Mouse (Mus musculus) liver, postnatal 0 days (tissue): Measurements from ENCODE around the gene Nup37. TPM values are rescaled to one million over a fixed set of nuclear protein-coding genes. Genes with fewer than 3 reads are reported as not detected.

ENCODE experiments used
- ATAC-seq: fragments of 200-750 bp; cut with Nextera tagmentation; 2 replicates; pipeline ENCODE4 v1.8.0; 2017; ENCODE audit warnings: mild to moderate bottlenecking, moderate library complexity
- DNase-seq: peaks from one replicate; pipeline ENCODE4 v3.0.0-alpha.2; 2016
- H3K27ac ChIP-seq: fragments of 300-500 bp; sonication (generic); 2 replicates; pipeline ENCODE4 v1.5.1; 2014; ENCODE audit warnings: antibody characterized with exemption, moderate library complexity, mild to moderate bottlenecking, low read depth
- H3K27me3 ChIP-seq: fragments of 300-500 bp; sonication (generic); 2 replicates; pipeline ENCODE4 v1.6.1; 2014; ENCODE audit warnings: low read length, control low read depth, mixed read lengths; ENCODE audit not compliant: insufficient read depth
- H3K36me3 ChIP-seq: fragments of 300-500 bp; sonication (generic); replicated peaks from 2 replicates; pipeline ENCODE4 v1.6.1; 2014; ENCODE audit warnings: mild to moderate bottlenecking, control low read depth, low read length, moderate library complexity, mixed read lengths; ENCODE audit not compliant: insufficient read depth
- H3K4me1 ChIP-seq: fragments of 300-500 bp; sonication (generic); 2 replicates; pipeline ENCODE4 v1.6.1; 2014; ENCODE audit warnings: antibody characterized with exemption, mild to moderate bottlenecking, control low read depth; ENCODE audit not compliant: insufficient read depth
- H3K4me2 ChIP-seq: fragments of 300-500 bp; sonication (generic); 2 replicates; pipeline ENCODE4 v1.6.1; 2014; ENCODE audit warnings: low read depth, mild to moderate bottlenecking, low read length, moderate library complexity, mixed read lengths
- H3K4me3 ChIP-seq: fragments of 300-500 bp; sonication (generic); 2 replicates; pipeline ENCODE4 v1.5.1; 2014; ENCODE audit warnings: low read depth, low read length
- H3K9ac ChIP-seq: fragments of 300-500 bp; sonication (generic); replicated peaks from 2 replicates; pipeline ENCODE4 v1.6.1; 2014; ENCODE audit warnings: mild to moderate bottlenecking, moderate library complexity
- H3K9me3 ChIP-seq: fragments of 300-500 bp; sonication (generic); 2 replicates; pipeline ENCODE4 v1.6.1; 2016; ENCODE audit warnings: mild to moderate bottlenecking, control low read depth, low read length, mixed read lengths
- CTCF ChIP-seq: sonication (generic); IDR thresholded peaks from 2 replicates; pipeline ENCODE4 v1.5.1; 2016; ENCODE audit warnings: antibody characterized with exemption, low read depth
- EP300 ChIP-seq: IDR thresholded peaks from 2 replicates; pipeline ENCODE4 v1.6.1; 2016; ENCODE audit warnings: antibody characterized with exemption, low read depth, mild to moderate bottlenecking
- WGBS: fragments of 180-500 bp; shearing (Covaris S2); extraction: QIAGEN DNeasy Blood & Tissue Kit; methylation state at CpG from one replicate; pipeline ENCODE4 v1.1.7; 2014; ENCODE audit not compliant: insufficient replicate concordance; 5-methylcytosine and 5-hydroxymethylcytosine counted together
- polyA plus RNA-seq: library from polyadenylated mRNA; unstranded; fragments of >200 nt; fragmentation: Nextera tagmentation; extraction: Ambion mirVana; gene quantifications from 2 replicates; pipeline ENCODE4 v1.2.1, GENCODE M21; 2015

Gene Nup37
- polyA plus RNA-seq, result 21.9 and 25.1 TPM in 2 replicates

DNA sequence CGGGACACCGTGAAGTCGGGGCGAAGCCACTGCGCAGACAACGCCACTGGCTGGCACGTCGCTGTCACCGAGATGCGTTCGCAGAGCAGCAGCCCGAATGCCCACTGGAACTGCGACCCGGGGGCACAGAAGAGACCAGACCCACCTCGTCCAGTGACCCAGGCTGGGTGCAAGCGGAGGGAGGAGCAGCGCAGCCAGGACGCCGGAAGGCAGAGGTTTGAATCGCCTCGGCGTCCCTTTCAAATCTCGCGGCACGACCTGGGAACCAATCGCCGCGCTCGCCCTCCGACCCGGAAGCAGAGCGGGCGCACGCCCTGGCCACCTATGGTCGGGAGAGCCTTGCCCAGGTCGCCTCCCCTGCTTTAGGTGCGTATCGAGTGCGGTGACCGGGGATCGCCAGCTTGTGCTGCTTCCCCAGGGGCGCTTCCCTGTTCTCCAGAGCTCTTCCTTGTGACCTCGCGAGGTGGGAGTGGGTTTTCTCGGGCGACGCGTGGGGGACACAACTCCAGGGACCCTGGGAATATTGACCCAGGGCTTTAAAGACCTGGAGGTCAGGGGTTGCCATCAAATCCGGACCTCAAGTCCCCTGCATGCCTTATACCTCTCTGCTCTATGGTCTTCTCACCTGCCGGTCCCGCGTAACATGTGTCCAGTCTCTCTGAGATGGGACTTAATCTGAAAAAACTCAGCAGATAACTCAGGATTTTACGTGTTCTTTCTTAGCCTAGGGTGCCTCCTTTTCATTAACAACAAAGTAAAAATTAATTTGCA lies at the start of gene Nup37, which contains the start of gene Parpbp:
TSS of gene Nup37 (plus strand) at position 286 of the 771 bp plus-strand sequence.
TSS of gene Parpbp (minus strand) at position 235 of the 771 bp plus-strand sequence.
- Histone ChIP-seq H3K4me2 (peak within 1 kb of the TSS; percentile 85), H3K9ac (peak within 1 kb of the TSS; percentile 77), H3K27ac (peak within 1 kb of the TSS; percentile 72), H3K4me1 (peaks cover 14% of the 10 kb centered on the region), H3K9me3 (no peaks in the 10 kb centered on the region), H3K36me3 (peaks cover 8% of the 10 kb centered on the region; the same call in 1 of the 2 replicates), H3K4me3 (peak within 1 kb of the TSS; percentile 76), H3K27me3 (no peaks in the 10 kb centered on the region)
- under 1% methylated on average over 52 of the region's 53 CpGs for WGBS
- DNase-seq, result peak; percentile 94
- peak; percentile 100 for ATAC-seq
- TF ChIP-seq CTCF (no peak), EP300 (no peak)

- H3K27ac ChIP-seq, result no peak overlapping the region
- DNase-seq (no peak), ATAC-seq (no peak)
- H3K4me1 ChIP-seq, result no peaks in the 10 kb centered on the region
- H3K4me2 ChIP-seq, result no peak overlapping the region
- TF ChIP-seq CTCF, result no peak
- no peak for TF ChIP-seq EP300
- H3K4me3 ChIP-seq, result no peak overlapping the region
- H3K9ac ChIP-seq, result no peak overlapping the region
- H3K9me3 ChIP-seq, result no peaks in the 10 kb centered on the region
- peaks cover 7% of the 10 kb centered on the region; the same call in 1 of the 2 replicates for H3K36me3 ChIP-seq
- 89% methylated on average over 2 of the region's 2 CpGs for WGBS
- no peaks in the 10 kb centered on the region for H3K27me3 ChIP-seq
These were observed 40.6 kb upstream of the Nup37 start for GRCm38 (mm10) chr10:88106169-88106568.

DNA sequence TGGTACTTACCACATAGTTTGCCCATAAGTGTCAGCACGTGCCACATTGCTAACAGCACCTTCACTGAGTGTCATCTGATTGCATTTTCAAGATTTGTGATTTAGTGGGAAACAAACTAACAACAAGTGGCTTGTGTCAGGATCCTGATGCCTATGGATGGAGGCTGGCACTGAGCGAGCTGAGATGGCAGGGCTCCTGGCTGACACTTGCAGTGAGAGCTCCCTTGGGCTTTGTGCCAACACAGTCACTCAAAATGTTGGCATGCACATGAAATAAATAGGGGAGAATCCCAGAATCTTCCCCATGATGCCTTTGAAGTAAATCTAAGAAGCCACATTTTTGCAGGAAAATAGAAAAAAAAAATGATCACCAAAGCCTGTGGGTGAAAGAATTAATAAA lies 33.5 kb upstream of the Nup37 start:
- H3K27me3 ChIP-seq, result no peaks in the 10 kb centered on the region
- ATAC-seq (no peak), DNase-seq (no peak)
- peaks cover 15% of the 10 kb centered on the region for H3K36me3 ChIP-seq
- no peaks in the 10 kb centered on the region for H3K4me1 ChIP-seq
- H3K9me3 ChIP-seq, result no peaks in the 10 kb centered on the region
- H3K9ac ChIP-seq, result no peak overlapping the region
- no peak overlapping the region for H3K4me3 ChIP-seq
- WGBS, result 83% methylated on average over 2 of the region's 2 CpGs
- no peak overlapping the region for H3K4me2 ChIP-seq
- TF ChIP-seq CTCF, result no peak
- no peak for TF ChIP-seq EP300
- no peak overlapping the region for H3K27ac ChIP-seq

- Histone ChIP-seq H3K36me3 (peaks cover 8% of the 10 kb centered on the region), H3K9me3 (no peaks in the 10 kb centered on the region), H3K27me3 (no peaks in the 10 kb centered on the region), H3K4me1 (no peaks in the 10 kb centered on the region), H3K4me2 (no peak overlapping the region), H3K9ac (no peak overlapping the region), H3K4me3 (no peak overlapping the region), H3K27ac (no peak overlapping the region)
- TF ChIP-seq EP300 (no peak), CTCF (peak; percentile 30)
- no peak for DNase-seq
- ATAC-seq, result no peak
These were observed 27.1 kb upstream of the Nup37 start for GRCm38 (mm10) chr10:88119721-88120120.

DNA sequence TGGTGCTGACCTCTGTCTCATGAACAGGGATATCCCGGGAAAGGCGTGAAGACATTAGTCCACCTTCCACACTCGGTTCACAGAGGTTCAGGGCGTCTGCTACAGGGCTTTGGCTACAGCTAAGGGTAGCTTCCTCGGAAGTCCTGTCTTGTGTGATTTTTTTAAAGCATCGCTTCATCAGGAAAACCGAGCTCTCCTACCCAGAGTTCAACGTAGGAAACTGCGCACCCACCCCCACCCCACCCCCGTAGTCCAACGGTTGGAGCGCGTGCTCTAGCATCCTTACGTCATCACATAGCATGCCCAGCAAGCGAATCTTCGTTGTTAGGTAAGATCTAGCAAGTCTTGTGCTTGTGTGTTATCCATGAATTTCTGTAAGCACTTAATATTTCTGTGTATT lies 11.2 kb upstream of the Nup37 start:
- Histone ChIP-seq H3K9ac (no peak overlapping the region), H3K4me3 (no peak overlapping the region), H3K36me3 (0 out of 2 replicates have a peak, but pooled peaks cover 7% of the 10 kb centered on the region), H3K4me2 (no peak overlapping the region), H3K27ac (no peak overlapping the region), H3K9me3 (no peaks in the 10 kb centered on the region), H3K27me3 (no peaks in the 10 kb centered on the region), H3K4me1 (no peaks in the 10 kb centered on the region)
- no peak for TF ChIP-seq CTCF
- TF ChIP-seq EP300, result no peak
- ATAC-seq, result no peak
- no peak for DNase-seq
- WGBS, result 90% methylated on average over 16 of the region's 16 CpGs

GRCm38 (mm10) chr10:88146187-88146586 lies 605 bp upstream of the Nup37 start:
- peak overlapping the region; percentile 77 for H3K9ac ChIP-seq
- TF ChIP-seq CTCF (no peak), EP300 (no peak)
- peak; percentile 21 for ATAC-seq

More at GRCm38 (mm10) chr10:88146187-88146586, 605 bp upstream of the Nup37 start:
- peak overlapping the region; percentile 76 for H3K4me3 ChIP-seq
- H3K27me3 ChIP-seq, result no peaks in the 10 kb centered on the region
- no peaks in the 10 kb centered on the region for H3K9me3 ChIP-seq
- H3K4me1 ChIP-seq, result peaks cover 14% of the 10 kb centered on the region
- WGBS, result 19% methylated on average over 7 of the region's 7 CpGs
- H3K4me2 ChIP-seq, result peak overlapping the region; percentile 85
- H3K27ac ChIP-seq, result peak overlapping the region; percentile 20; the same call in 1 of the 2 replicates
- H3K36me3 ChIP-seq, result peaks cover 6% of the 10 kb centered on the region; the same call in 1 of the 2 replicates
- DNase-seq, result no peak
